Mouse (Mus musculus): Measurements from ENCODE around the gene Ina.
A peak's percentile ranks its signal among the peaks of the same experiment; 100 is the strongest.

DNA sequence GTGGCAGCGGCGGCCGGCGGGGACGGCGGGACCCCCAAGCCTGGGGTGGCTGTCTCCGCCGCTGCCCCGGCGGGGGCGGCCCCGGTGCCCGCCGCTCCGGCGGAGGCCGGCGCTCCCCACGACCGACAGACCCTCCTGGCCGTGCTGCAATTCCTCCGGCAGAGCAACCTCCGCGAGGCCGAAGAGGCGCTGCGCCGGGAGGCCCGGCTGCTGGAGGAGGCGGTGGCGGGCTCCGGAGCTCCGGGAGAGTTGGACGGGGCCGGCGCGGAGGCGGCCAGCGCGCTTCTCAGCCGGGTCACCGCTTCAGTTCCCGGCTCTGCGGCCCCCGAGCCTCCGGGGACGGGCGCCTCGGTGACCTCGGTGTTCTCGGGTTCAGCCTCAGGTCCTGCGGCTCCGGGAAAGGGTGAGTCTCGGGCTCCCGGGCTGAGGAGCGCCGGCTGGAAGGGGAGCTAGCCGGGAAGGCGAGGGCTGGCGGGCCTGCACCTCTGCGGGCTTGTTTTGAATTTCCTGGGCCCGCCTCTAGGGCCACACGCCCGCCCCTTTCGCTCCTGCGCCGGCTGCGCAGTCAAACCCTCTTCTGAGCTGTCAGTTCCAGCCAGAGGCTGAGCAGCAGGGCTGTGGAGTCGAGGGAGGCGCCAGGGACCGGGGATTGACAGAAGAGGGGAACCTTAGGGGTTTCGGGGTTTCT lies 53.6 kb downstream of the Ina start:
- TF ChIP-seq CTCF (IDR thresholded peaks at IDR 0.05; ENCODE audit: control insufficient read depth, insufficient read depth, insufficient replicate concordance, low read depth, low read length) (no peak), POLR2A (IDR thresholded peaks at IDR 0.05; ENCODE audit: control insufficient read depth, low read depth, low read length) (0 out of 2 replicates have a peak, but pooled peaks have one; percentile 41)
